Mouse (Mus musculus) CD4-positive helper T cell, adult 2 months (primary cell): Measurements from ENCODE around the gene Ssxa1.
A peak's percentile ranks its signal among the peaks of the same experiment; 100 is the strongest.
"Not testable (repeated sequence)": the region's sequence is repeated elsewhere in the genome, so short reads cannot be mapped to it uniquely, and the experiment has no call there.

Experiments used
- DNase-seq: peaks from one replicate; pipeline ENCODE4 v3.0.0-alpha.2; 2012; ENCODE audit warnings: low read depth, missing footprints, low spot score

The Ssxa1 gene

GRCm38 (mm10) chrX:21115520-21115919 lies at the start of gene Ssxa1:
Ssxa1 (plus strand) TSS chrX:21115820.
- no peak for DNase-seq

- no peak for DNase-seq
Measured at GRCm38 (mm10) chrX:21068106-21068505, 47.5 kb upstream of the Ssxa1 start, which contains the start of gene Spaca5. Spaca5 (plus strand) TSS chrX:21068406.

DNA sequence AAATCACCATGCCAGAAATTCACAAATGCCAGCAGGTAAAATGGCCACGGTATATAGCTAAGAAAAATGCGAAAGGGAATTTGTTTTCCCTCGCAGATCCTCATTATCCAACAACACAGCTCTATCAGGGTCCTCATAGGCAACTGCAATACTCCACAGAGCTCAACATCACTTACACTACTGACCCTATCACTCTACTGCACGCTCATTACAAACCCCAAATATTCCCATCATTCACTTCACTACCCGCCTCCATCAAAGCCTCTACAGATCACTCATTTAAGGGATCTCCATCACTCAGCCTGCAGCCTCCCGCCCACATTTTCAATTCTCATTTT lies 27.0 kb upstream of the Ssxa1 start:
- DNase-seq, result no peak

- DNase-seq, result peak; percentile 84
Measured at GRCm38 (mm10) chrX:21088983-21089866, 26.4 kb upstream of the Ssxa1 start, which contains the start of gene Zfp300. Zfp300 (minus strand) TSS chrX:21089527.

- DNase-seq, result no peak
Measured at GRCm38 (mm10) chrX:21089867-21090239, 25.8 kb upstream of the Ssxa1 start.

- DNase-seq, result not testable (repeated sequence)
Measured at GRCm38 (mm10) chrX:21146675-21147074, 31.1 kb downstream of the Ssxa1 start.
